Mouse (Mus musculus) midbrain, postnatal 0 days (tissue): ENCODE measurements around the gene Tssk2. TPM values are rescaled to one million over a fixed set of nuclear protein-coding genes. Genes with fewer than 3 reads are reported as not detected.
A peak's percentile ranks its signal among the peaks of the same experiment; 100 is the strongest.

ENCODE experiments used
- ATAC-seq: fragments of 200-750 bp; cut with Nextera tagmentation; 2 replicates; pipeline ENCODE4 v1.8.0; 2017; ENCODE audit warnings: moderate number of reproducible peaks, mild to moderate bottlenecking, moderate TSS enrichment, moderate library complexity; ENCODE audit not compliant: low FRiP score
- DNase-seq: peaks from one replicate; pipeline ENCODE4 v3.0.0-alpha.2; 2015; ENCODE audit warnings: low spot score
- H3K27ac ChIP-seq: fragments of 300-500 bp; sonication (generic); 2 replicates; pipeline ENCODE4 v1.5.1; 2014; ENCODE audit warnings: low read depth, mild to moderate bottlenecking, low read length, mixed read lengths
- H3K27me3 ChIP-seq: fragments of 300-500 bp; sonication (generic); 2 replicates; pipeline ENCODE4 v1.6.1; 2014; ENCODE audit warnings: low read length, control low read depth, mixed read lengths; ENCODE audit not compliant: insufficient read depth
- H3K36me3 ChIP-seq: fragments of 300-500 bp; sonication (generic); 2 replicates; pipeline ENCODE4 v1.6.1; 2014; ENCODE audit warnings: low read length, control low read depth, mixed read lengths; ENCODE audit not compliant: insufficient read depth
- H3K4me1 ChIP-seq: fragments of 300-500 bp; sonication (generic); 2 replicates; pipeline ENCODE4 v1.6.1; 2014; ENCODE audit warnings: mild to moderate bottlenecking, control low read depth, antibody characterized with exemption, low read length, mixed read lengths; ENCODE audit not compliant: insufficient read depth
- H3K4me2 ChIP-seq: fragments of 300-500 bp; sonication (generic); 2 replicates; pipeline ENCODE4 v1.6.1; 2014; ENCODE audit warnings: low read depth, mild to moderate bottlenecking, low read length, mixed read lengths; ENCODE audit not compliant: poor library complexity, severe bottlenecking
- H3K4me3 ChIP-seq: fragments of 300-500 bp; sonication (generic); 2 replicates; pipeline ENCODE4 v1.5.1; 2014; ENCODE audit warnings: low read depth, mild to moderate bottlenecking, low read length, moderate library complexity
- H3K9ac ChIP-seq: fragments of 300-500 bp; sonication (generic); replicated peaks from 2 replicates; pipeline ENCODE4 v1.6.1; 2014; ENCODE audit warnings: mild to moderate bottlenecking, low read length, moderate library complexity, mixed read lengths; ENCODE audit not compliant: poor library complexity, severe bottlenecking
- H3K9me3 ChIP-seq: fragments of 300-500 bp; sonication (generic); 2 replicates; pipeline ENCODE4 v1.6.1; 2016; ENCODE audit warnings: low read length, control low read depth
- CTCF ChIP-seq: IDR thresholded peaks from 2 replicates; pipeline ENCODE4 v1.5.1; 2016; ENCODE audit warnings: antibody characterized with exemption, mild to moderate bottlenecking
- WGBS: fragments of 180-500 bp; shearing (Covaris S2); extraction: QIAGEN DNeasy Blood & Tissue Kit; methylation state at CpG from one replicate; pipeline ENCODE4 v1.1.7; 2014; 5-methylcytosine and 5-hydroxymethylcytosine counted together
- polyA plus RNA-seq: library from polyadenylated mRNA; unstranded; fragments of >200 nt; fragmentation: Nextera tagmentation; extraction: Ambion mirVana; gene quantifications from 2 replicates; pipeline ENCODE4 v1.2.1, GENCODE M21; 2015
- total RNA-seq: library from RNA; depleted of rRNA; stranded (reverse); fragments of >200 nt; gene quantifications from 2 replicates; pipeline ENCODE4 v1.2.3, GENCODE M21; 2014

The Tssk2 gene
- total and polyA plus RNA-seq, 2 experiments from 2014 or later: not detected

DNA sequence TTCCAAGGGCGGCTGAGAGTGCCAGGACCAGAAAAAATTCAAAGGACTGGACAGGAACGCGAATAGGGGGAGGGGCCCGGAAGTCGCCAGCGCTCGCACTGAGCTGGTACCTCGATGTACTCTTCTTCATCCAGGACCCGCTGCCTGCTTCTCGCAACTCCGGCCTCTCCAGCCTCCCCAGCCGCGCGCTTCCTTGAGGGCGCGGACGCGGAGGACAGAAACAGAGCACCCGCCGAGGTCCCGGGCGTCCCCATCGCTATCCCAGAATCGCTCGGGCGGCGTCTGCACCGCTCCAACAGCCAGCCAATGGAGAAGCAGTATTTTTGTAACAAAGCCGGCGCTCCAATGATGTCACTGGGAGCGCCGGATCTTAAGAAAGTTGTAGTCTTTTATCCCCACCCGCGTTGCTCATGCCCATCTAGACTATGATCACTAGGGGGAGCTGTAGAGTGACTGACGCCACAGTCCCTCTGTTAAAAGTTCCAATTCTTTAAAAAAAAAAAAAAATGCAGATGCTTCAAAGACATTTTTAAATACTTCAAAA is 12.7 kb downstream of the Tssk2 start, which contains the start of gene Ess2:
Gene Ess2 (minus strand): TSS at position 297 of the 544 bp plus-strand sequence.
- peak; percentile 87 for TF ChIP-seq CTCF
- Histone ChIP-seq H3K4me3 (peak within 1 kb of the TSS; percentile 79), H3K4me1 (peaks cover 3% of the 10 kb centered on the region; the same call in 1 of the 2 replicates), H3K9me3 (no peaks in the 10 kb centered on the region), H3K27me3 (peaks cover 39% of the 10 kb centered on the region), H3K27ac (peak within 1 kb of the TSS; percentile 55; the same call in 1 of the 2 replicates), H3K4me2 (peak within 1 kb of the TSS; percentile 81), H3K36me3 (peaks cover 24% of the 10 kb centered on the region), H3K9ac (peak within 1 kb of the TSS; percentile 74)
- ATAC-seq (peak; percentile 91), DNase-seq (peak; percentile 99)
- 0% methylated on average over 35 of the region's 35 CpGs for WGBS

DNA sequence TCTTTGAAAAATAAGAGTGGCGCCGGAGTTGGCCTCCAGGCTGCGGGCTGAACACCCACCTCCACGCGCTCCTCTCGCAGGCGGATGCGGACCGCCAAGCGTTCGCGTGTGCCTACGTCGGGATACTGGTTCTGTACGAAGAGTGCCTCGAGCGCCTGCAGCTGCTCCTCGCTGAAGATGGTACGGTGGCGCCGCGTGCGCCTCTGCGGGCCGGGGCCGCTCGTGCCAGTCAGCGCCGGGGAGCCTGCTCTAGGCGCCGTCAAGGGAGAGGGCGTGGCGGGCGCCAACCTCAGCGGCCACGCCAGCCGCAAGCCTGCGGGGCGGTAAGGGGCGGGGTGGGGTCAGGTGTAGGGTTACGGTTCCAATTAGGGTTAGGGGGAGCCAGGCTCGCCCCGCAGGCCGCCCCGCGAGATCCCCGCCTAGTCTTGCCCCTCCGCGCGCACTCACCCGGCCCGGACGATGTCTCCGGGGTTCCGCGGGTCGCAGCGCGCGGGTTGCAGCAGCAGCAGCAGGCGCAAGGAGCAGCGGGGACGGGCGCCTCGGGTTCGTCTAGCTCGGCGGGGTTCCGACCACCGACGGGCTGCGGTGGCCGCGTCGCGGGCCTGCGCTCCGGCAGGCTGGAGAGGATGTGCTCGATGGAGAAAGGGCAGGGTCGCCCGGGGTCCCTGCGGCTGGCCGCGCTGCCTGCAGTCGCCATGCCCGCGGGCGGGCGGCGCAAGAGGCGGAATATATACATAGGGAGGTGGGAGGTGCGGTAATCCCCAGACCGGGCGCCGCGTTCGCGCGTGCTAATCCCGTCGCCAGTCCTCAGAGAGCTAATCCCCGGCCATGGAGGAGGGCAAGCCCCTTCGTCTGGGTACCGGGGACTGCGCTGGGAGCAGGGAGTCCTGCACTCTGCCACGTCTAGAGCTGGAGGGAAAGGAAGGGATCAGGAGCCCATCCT is 16.1 kb downstream of the Tssk2 start, which contains the start of gene Gsc2:
Gene Gsc2 (minus strand): TSS at position 753 of the 943 bp plus-strand sequence.
- Histone ChIP-seq H3K4me3 (peak within 1 kb of the TSS; percentile 34), H3K4me1 (peaks cover 3% of the 10 kb centered on the region; the same call in 1 of the 2 replicates), H3K9ac (no peak within 1 kb of the TSS), H3K27me3 (peaks cover 52% of the 10 kb centered on the region), H3K4me2 (peak within 1 kb of the TSS; percentile 43), H3K9me3 (no peaks in the 10 kb centered on the region), H3K36me3 (no peaks in the 10 kb centered on the region), H3K27ac (no peak within 1 kb of the TSS)
- TF ChIP-seq CTCF: no peak
- under 1% methylated on average over 93 of the region's 106 CpGs for WGBS
- no peak for DNase-seq
- ATAC-seq: no peak

- no peak overlapping the region; the same call in 1 of the 2 replicates for H3K9ac ChIP-seq
- H3K36me3 ChIP-seq: peaks cover 10% of the 10 kb centered on the region
- H3K9me3 ChIP-seq: no peaks in the 10 kb centered on the region
- peaks cover 19% of the 10 kb centered on the region for H3K27me3 ChIP-seq
- TF ChIP-seq CTCF: no peak
- peak overlapping the region; percentile 98; the same call in 1 of the 2 replicates for H3K4me2 ChIP-seq
- H3K4me3 ChIP-seq: no peak overlapping the region
- 5% methylated on average over 20 of the region's 20 CpGs for WGBS
- ATAC-seq (no peak), DNase-seq (no peak)
- peaks cover 8% of the 10 kb centered on the region; the same call in 1 of the 2 replicates for H3K4me1 ChIP-seq
- H3K27ac ChIP-seq: 0 out of 2 replicates have a peak overlapping the region, but pooled peaks have one; percentile 77
These were observed 22.1 kb downstream of the Tssk2 start for GRCm38 (mm10) chr16:17920586-17920985.

GRCm38 (mm10) chr16:17921325-17922162 is 23.1 kb downstream of the Tssk2 start:
- 1% methylated on average over 47 of the region's 47 CpGs for WGBS

GRCm38 (mm10) chr16:17922163-17922538 is 23.7 kb downstream of the Tssk2 start:
- no peak for TF ChIP-seq CTCF
- H3K4me3 ChIP-seq: peak overlapping the region; percentile 59

More at GRCm38 (mm10) chr16:17921325-17922162, 23.1 kb downstream of the Tssk2 start:
- peak overlapping the region; percentile 98 for H3K4me2 ChIP-seq
- ATAC-seq (peak; percentile 94), DNase-seq (peak; percentile 99)
- peak overlapping the region; percentile 89 for H3K27ac ChIP-seq
- H3K4me3 ChIP-seq: peak overlapping the region; percentile 59
- peak overlapping the region; percentile 81 for H3K9ac ChIP-seq
- peaks cover 11% of the 10 kb centered on the region; the same call in 1 of the 2 replicates for H3K4me1 ChIP-seq
- peaks cover 9% of the 10 kb centered on the region for H3K27me3 ChIP-seq
- H3K9me3 ChIP-seq: no peaks in the 10 kb centered on the region
- peak; percentile 75 for TF ChIP-seq CTCF
- peaks cover 19% of the 10 kb centered on the region for H3K36me3 ChIP-seq

More at GRCm38 (mm10) chr16:17922163-17922538, 23.7 kb downstream of the Tssk2 start:
- H3K36me3 ChIP-seq: peaks cover 19% of the 10 kb centered on the region
- 0 out of 2 replicates have a peak, but pooled peaks have one; percentile 8 for ATAC-seq
- H3K27ac ChIP-seq: peak overlapping the region; percentile 89
- no peaks in the 10 kb centered on the region for H3K9me3 ChIP-seq
- peaks cover 6% of the 10 kb centered on the region; the same call in 1 of the 2 replicates for H3K27me3 ChIP-seq
- DNase-seq: peak; percentile 29
- H3K4me1 ChIP-seq: peaks cover 17% of the 10 kb centered on the region; the same call in 1 of the 2 replicates
- WGBS: under 1% methylated on average over 14 of the region's 14 CpGs
- H3K4me2 ChIP-seq: peak overlapping the region; percentile 98
- H3K9ac ChIP-seq: peak overlapping the region; percentile 81
